Mouse (Mus musculus): ENCODE results near the gene Gsn. TPM values are rescaled to one million over a fixed set of nuclear protein-coding genes. Genes with fewer than 3 reads are reported as not detected.

Gsn gene
- polyA plus RNA-seq, 1 experiment = 46.9 TPM

DNA sequence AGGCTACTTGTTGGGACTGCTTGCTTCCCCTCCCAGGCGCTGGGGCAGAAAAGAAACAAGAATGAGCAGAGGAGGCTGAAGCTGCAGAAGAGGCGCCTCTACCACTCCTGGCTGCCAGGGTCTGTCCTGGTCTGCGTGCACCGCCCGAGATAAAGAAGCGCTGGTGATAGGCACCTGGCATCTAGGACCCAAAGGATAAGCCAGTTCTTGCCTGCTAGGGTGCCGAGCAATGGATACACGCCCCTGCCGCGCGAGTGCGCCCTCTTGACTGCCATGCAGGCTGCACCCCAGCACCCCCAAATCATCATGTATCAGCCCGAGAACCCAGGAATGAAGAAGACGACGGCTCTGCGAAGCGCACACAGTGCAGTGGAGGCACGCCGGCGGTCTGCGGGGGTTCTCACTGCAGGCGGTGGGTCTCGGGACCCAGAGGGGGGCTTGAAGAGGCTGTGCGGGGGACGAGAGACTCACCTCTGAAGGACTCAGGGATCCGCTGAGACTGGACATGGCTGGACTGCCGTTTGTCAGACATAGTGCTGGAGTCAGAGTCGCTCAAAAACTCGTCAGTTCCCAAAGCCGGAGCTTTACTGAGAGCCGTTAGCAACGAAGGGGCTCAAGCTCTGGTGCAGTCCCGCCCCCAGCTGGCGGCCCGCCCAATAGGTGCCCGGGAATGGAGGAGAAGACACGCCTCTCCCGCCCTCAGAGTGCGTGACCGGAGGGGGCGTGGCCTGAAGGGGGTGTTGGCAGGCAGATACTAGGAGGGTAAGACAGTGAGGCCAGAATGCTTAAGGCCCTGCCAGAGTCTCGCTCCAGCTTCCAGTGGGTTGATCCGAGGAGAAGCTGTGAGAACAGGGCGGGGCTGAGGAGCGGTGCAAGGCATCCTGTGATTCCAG is 80.5 kb downstream of the Gsn start, which contains the start of gene Stom:
TSS of gene Stom (minus strand) at position 589 of the 893 bp plus-strand sequence.
- Histone ChIP-seq H3K27me3 (ENCODE audit: control insufficient read depth, insufficient read depth, low read length, poor library complexity, severe bottlenecking) (no peaks in the 10 kb centered on the region), H3K4me3 (ENCODE audit: low read depth, low read length) (peak within 1 kb of the TSS; percentile 87), H3K4me1 (ENCODE audit: control insufficient read depth, insufficient read depth, low read length) (no peaks in the 10 kb centered on the region), H3K27ac (ENCODE audit: insufficient read depth, low read length) (no peak within 1 kb of the TSS), H3K36me3 (ENCODE audit: control insufficient read depth, insufficient read depth, low read length, poor library complexity, severe bottlenecking) (no peaks in the 10 kb centered on the region), H3K9me3 (replicated peaks; ENCODE audit: control insufficient read depth, insufficient read depth, low read length, poor library complexity, severe bottlenecking) (no peaks in the 10 kb centered on the region), H3K9ac (ENCODE audit: low read depth, poor library complexity, severe bottlenecking) (peak within 1 kb of the TSS; percentile 45)
- TF ChIP-seq POLR2A (IDR thresholded peaks at IDR 0.05; ENCODE audit: insufficient read depth, low read length) (peak; percentile 32), EP300 (IDR thresholded peaks at IDR 0.05; ENCODE audit: insufficient read depth, low read depth, low read length) (0 out of 2 replicates have a peak, but pooled peaks have one; percentile 45), CTCF (IDR thresholded peaks at IDR 0.05; ENCODE audit: low read depth, low read length) (no peak)

- Histone ChIP-seq H3K4me1 (ENCODE audit: control insufficient read depth, insufficient read depth, low read length) (no peaks in the 10 kb centered on the region), H3K4me3 (ENCODE audit: low read depth, low read length) (peak overlapping the region; percentile 47), H3K9me3 (replicated peaks; ENCODE audit: control insufficient read depth, insufficient read depth, low read length, poor library complexity, severe bottlenecking) (no peaks in the 10 kb centered on the region), H3K27ac (ENCODE audit: insufficient read depth, low read length) (no peak overlapping the region), H3K36me3 (ENCODE audit: control insufficient read depth, insufficient read depth, low read length, poor library complexity, severe bottlenecking) (no peaks in the 10 kb centered on the region), H3K27me3 (ENCODE audit: control insufficient read depth, insufficient read depth, low read length, poor library complexity, severe bottlenecking) (no peaks in the 10 kb centered on the region), H3K9ac (ENCODE audit: low read depth, poor library complexity, severe bottlenecking) (no peak overlapping the region)
- TF ChIP-seq EP300 (IDR thresholded peaks at IDR 0.05; ENCODE audit: insufficient read depth, low read depth, low read length) = no peak
- no peak for TF ChIP-seq POLR2A (IDR thresholded peaks at IDR 0.05; ENCODE audit: insufficient read depth, low read length)
- TF ChIP-seq CTCF (IDR thresholded peaks at IDR 0.05; ENCODE audit: low read depth, low read length) = no peak
Observed at GRCm38 (mm10) chr2:35337419-35337818, 81.2 kb downstream of the Gsn start.

DNA sequence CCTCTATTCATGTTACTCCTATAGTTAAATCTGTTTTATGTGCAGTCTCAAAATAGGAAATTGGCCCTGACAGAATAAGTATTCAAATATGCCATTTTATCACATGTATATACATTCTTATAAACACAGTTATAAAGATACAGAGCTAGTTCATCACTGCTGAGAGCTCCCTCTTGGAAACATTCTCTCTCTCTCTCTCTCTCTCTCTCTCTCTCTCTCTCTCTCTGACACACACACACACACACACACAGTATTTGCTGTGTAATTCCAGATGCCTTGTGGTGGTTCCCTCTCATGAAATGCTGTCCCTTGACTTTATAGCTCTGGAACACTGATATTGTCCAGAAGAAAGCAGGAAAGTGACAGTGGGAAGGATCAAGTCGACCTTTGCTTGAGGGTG is 81.9 kb downstream of the Gsn start:
- Histone ChIP-seq H3K27ac (ENCODE audit: insufficient read depth, low read length) (no peak overlapping the region), H3K4me1 (ENCODE audit: control insufficient read depth, insufficient read depth, low read length) (no peaks in the 10 kb centered on the region), H3K9me3 (replicated peaks; ENCODE audit: control insufficient read depth, insufficient read depth, low read length, poor library complexity, severe bottlenecking) (no peaks in the 10 kb centered on the region), H3K9ac (ENCODE audit: low read depth, poor library complexity, severe bottlenecking) (no peak overlapping the region), H3K27me3 (ENCODE audit: control insufficient read depth, insufficient read depth, low read length, poor library complexity, severe bottlenecking) (no peaks in the 10 kb centered on the region), H3K36me3 (ENCODE audit: control insufficient read depth, insufficient read depth, low read length, poor library complexity, severe bottlenecking) (no peaks in the 10 kb centered on the region), H3K4me3 (ENCODE audit: low read depth, low read length) (no peak overlapping the region)
- no peak for TF ChIP-seq EP300 (IDR thresholded peaks at IDR 0.05; ENCODE audit: insufficient read depth, low read depth, low read length)
- TF ChIP-seq POLR2A (IDR thresholded peaks at IDR 0.05; ENCODE audit: insufficient read depth, low read length) = no peak
- no peak for TF ChIP-seq CTCF (IDR thresholded peaks at IDR 0.05; ENCODE audit: low read depth, low read length)

GRCm38 (mm10) chr2:35338707-35339106 is 82.5 kb downstream of the Gsn start:
- Histone ChIP-seq H3K4me3 (ENCODE audit: low read depth, low read length) (no peak overlapping the region), H3K27ac (ENCODE audit: insufficient read depth, low read length) (no peak overlapping the region), H3K4me1 (ENCODE audit: control insufficient read depth, insufficient read depth, low read length) (no peaks in the 10 kb centered on the region), H3K27me3 (ENCODE audit: control insufficient read depth, insufficient read depth, low read length, poor library complexity, severe bottlenecking) (no peaks in the 10 kb centered on the region), H3K9me3 (replicated peaks; ENCODE audit: control insufficient read depth, insufficient read depth, low read length, poor library complexity, severe bottlenecking) (no peaks in the 10 kb centered on the region), H3K36me3 (ENCODE audit: control insufficient read depth, insufficient read depth, low read length, poor library complexity, severe bottlenecking) (no peaks in the 10 kb centered on the region), H3K9ac (ENCODE audit: low read depth, poor library complexity, severe bottlenecking) (no peak overlapping the region)
- TF ChIP-seq POLR2A (IDR thresholded peaks at IDR 0.05; ENCODE audit: insufficient read depth, low read length) (no peak), CTCF (IDR thresholded peaks at IDR 0.05; ENCODE audit: low read depth, low read length) (no peak), EP300 (IDR thresholded peaks at IDR 0.05; ENCODE audit: insufficient read depth, low read depth, low read length) (no peak)

- H3K36me3 ChIP-seq (ENCODE audit: control insufficient read depth, insufficient read depth, low read length, poor library complexity, severe bottlenecking) = no peaks in the 10 kb centered on the region
- H3K27me3 ChIP-seq (ENCODE audit: control insufficient read depth, insufficient read depth, low read length, poor library complexity, severe bottlenecking) = no peaks in the 10 kb centered on the region
- H3K9ac ChIP-seq (ENCODE audit: low read depth, poor library complexity, severe bottlenecking) = no peak overlapping the region
- H3K4me3 ChIP-seq (ENCODE audit: low read depth, low read length) = no peak overlapping the region
- H3K9me3 ChIP-seq (replicated peaks; ENCODE audit: control insufficient read depth, insufficient read depth, low read length, poor library complexity, severe bottlenecking) = no peaks in the 10 kb centered on the region
- H3K4me1 ChIP-seq (ENCODE audit: control insufficient read depth, insufficient read depth, low read length) = no peaks in the 10 kb centered on the region
- H3K27ac ChIP-seq (ENCODE audit: insufficient read depth, low read length) = no peak overlapping the region
- TF ChIP-seq POLR2A (IDR thresholded peaks at IDR 0.05; ENCODE audit: insufficient read depth, low read length) = no peak
- TF ChIP-seq CTCF (IDR thresholded peaks at IDR 0.05; ENCODE audit: low read depth, low read length) = no peak
- TF ChIP-seq EP300 (IDR thresholded peaks at IDR 0.05; ENCODE audit: insufficient read depth, low read depth, low read length) = no peak
Observed at GRCm38 (mm10) chr2:35342605-35343004, 86.4 kb downstream of the Gsn start.

GRCm38 (mm10) chr2:35345984-35346383 is 89.8 kb downstream of the Gsn start:
- TF ChIP-seq EP300 (IDR thresholded peaks at IDR 0.05; ENCODE audit: insufficient read depth, low read depth, low read length) (no peak), CTCF (IDR thresholded peaks at IDR 0.05; ENCODE audit: low read depth, low read length) (no peak), POLR2A (IDR thresholded peaks at IDR 0.05; ENCODE audit: insufficient read depth, low read length) (no peak)
- H3K4me1 ChIP-seq (ENCODE audit: control insufficient read depth, insufficient read depth, low read length) = no peaks in the 10 kb centered on the region
- H3K27ac ChIP-seq (ENCODE audit: insufficient read depth, low read length) = no peak overlapping the region
- no peak overlapping the region for H3K9ac ChIP-seq (ENCODE audit: low read depth, poor library complexity, severe bottlenecking)
- no peaks in the 10 kb centered on the region for H3K9me3 ChIP-seq (replicated peaks; ENCODE audit: control insufficient read depth, insufficient read depth, low read length, poor library complexity, severe bottlenecking)
- H3K4me3 ChIP-seq (ENCODE audit: low read depth, low read length) = no peak overlapping the region
- H3K36me3 ChIP-seq (ENCODE audit: control insufficient read depth, insufficient read depth, low read length, poor library complexity, severe bottlenecking) = no peaks in the 10 kb centered on the region
- no peaks in the 10 kb centered on the region for H3K27me3 ChIP-seq (ENCODE audit: control insufficient read depth, insufficient read depth, low read length, poor library complexity, severe bottlenecking)

All from ES-Bruce4 (cell line).